Mouse (Mus musculus): ENCODE results near the gene Col2a1. TPM values are rescaled to one million over a fixed set of nuclear protein-coding genes. Genes with fewer than 3 reads are reported as not detected.
A peak's percentile ranks its signal among the peaks of the same experiment; 100 is the strongest.

The Col2a1 gene
- total RNA-seq, 2 experiments from 2014 or later = 0.41 to 1.0 TPM

DNA sequence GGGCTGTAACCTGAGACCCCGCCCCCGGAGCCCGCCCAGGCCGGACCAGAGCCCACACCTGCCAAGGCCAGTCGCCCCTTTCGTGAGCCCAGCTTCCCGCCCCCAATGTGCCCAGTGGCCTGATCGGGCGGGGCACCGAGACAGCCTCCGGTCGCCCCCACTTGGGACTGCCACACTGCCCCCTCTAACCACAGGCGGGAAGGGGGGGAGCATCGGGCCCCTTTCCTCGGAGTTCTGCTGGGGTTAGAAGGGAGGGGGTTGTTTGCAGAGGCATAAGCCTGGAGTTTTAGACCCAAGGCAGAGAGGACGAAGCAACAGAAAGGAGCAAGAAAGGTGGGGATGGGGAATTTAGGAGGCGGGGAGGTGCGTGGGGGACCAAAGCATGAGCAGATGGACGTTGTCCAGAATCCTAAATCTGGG, 255 bp upstream of the Col2a1 start:
- DNase-seq = no peak
- intact Hi-C loops (cut with DNase I) = no loop called here

GRCm38 (mm10) chr15:98002991-98003821, 1.3 kb downstream of the Col2a1 start:
- DNase-seq = peak in 1 of 2 experiments; percentile 47

GRCm38 (mm10) chr15:98002113-98002990, 2.1 kb downstream of the Col2a1 start:
- no peak for DNase-seq
- intact Hi-C loops (cut with DNase I) = no loop called here

More at GRCm38 (mm10) chr15:98002991-98003821, 1.3 kb downstream of the Col2a1 start:
- intact Hi-C loops (cut with DNase I) = no loop called here

DNA sequence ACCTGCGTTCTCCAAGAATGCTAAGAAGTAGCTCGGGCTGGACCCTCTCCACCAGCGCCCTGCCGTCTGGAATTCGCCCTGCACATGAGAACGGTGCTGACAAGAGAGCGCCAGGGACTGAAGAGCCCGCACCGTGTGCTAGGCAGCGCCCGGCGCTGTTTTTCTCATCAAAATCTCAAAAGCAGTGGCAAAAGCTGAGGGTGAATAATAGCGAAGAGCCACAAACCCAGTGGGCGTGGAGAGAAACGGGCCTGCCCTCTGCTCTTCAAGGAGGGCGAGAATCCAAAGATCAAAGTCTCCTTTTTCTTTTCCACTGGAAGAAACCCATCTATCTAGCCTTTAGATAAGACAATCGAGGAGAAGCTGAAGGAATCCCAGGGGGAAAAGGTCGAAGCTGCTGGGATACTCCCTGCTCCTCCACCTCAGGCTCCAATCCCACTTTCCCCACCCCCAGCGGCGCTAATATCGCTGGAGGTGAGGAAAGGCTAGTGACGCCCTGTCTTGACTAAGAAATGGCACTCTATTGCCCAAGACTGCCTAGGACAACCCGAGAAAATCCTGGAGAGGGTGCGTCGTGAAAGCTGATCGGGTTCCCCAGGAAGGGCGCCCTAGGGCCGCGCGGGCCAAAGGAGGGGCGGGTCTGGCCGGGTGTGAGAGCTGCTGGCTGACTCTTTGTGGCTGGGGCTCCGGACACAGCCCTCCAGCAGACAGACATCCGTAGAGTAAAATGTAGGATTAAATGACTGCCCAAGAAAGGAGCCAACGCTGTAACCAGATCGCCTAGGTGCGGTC, 3.0 kb downstream of the Col2a1 start:
- DNase-seq = no peak
- intact Hi-C loops (cut with DNase I) = no loop called here

DNA sequence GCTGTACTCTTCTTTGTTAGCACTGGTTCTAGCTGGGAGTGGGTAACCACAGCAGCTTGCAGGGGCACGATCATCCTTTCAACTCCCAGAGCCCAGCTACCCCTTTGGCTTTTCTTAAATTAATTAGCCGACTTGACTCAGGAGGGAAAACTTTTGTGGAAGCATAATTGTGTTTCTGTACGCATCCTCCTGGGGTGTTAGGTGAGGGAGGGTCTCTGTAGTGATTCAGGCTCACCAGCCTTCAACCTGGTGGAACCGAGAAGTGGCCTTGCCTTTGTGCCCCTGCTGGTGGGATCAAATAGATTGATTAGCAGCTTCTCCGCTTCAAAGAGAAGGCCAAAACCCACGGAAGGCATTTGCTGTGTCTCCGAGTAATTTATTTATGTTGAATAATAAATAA, 4.5 kb downstream of the Col2a1 start:
- no peak for DNase-seq
- intact Hi-C loops (cut with DNase I) = no loop called here

DNA sequence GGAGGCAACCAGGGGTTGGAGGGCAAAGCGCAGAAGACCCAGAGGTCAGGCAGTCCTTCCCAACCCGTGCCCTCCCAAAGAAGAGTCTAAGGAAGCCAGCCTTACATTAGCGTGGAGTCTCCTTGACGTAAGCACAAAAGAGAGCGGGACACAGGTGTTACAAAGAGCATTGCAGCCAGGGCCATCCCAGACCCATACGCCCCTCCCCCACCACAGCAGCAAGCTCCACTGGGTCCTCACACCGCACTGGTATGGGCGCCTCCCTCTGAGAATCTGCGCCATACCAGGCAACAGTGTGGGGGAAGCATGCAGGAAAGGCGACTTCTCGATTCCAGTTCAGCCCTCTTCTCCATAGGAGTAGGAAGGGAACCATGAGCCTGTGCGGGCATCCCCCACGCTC, 4.9 kb downstream of the Col2a1 start:
- intact Hi-C loops (cut with DNase I) = no loop called here
- DNase-seq = no peak

DNA sequence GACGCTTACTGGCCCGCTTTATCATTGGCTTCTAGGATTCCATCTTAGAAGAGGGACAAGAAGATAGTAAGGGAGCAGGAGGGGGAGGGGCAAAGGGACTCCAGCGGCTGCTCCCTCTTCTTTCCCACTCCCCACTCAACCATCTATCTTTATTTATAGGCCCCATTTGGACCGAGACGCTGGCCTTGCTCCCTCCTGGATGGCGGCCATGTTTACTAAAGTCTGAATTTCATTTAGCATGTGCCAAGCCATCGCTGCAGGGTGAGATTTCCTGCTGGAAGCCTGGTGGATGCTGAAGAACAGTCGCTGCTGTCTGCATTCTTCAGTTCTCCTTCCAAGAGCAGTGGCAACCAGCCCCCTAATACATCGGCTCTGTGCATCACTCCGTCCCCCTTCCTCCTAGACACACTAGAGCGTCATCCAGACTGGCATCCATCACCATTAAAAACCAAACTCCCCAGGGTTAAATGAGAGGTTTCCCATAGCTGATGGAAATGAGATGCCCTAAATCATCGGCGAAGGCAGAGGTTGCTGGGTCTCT, 7.7 kb downstream of the Col2a1 start:
- intact Hi-C loops (cut with DNase I) = no loop called here
- peak; percentile 20 to 41 for DNase-seq

DNA sequence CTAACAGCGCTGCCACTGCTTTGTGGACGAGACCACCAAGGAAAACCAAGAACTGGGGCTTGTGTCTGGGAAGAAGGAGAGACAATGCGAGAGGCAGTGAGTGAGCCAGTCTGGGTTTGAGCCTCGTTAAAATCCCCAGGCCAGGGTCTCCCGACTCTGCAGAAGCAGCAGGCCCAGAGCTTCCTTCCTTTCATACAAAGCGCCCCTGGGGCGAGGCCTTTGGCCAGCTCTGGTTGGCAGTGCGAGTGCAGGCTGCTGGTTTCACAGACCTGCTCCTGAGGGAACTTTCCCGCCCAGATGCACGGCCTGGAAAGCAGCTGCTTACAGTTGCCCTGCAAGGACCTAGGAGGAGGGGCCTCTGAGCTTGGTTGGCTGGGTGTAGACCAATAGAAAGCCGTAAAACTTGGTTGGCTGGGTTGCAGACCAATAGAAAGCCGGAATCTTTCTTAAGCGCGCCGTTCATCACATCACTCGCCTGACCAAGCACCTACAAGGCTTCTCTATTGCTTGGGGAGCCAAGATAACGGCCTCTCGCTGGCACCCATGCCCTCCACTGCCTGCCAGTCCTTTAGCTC, 11.7 kb downstream of the Col2a1 start:
- intact Hi-C loops (cut with DNase I) = no loop called here
- DNase-seq = peak; percentile 68 to 78

DNA sequence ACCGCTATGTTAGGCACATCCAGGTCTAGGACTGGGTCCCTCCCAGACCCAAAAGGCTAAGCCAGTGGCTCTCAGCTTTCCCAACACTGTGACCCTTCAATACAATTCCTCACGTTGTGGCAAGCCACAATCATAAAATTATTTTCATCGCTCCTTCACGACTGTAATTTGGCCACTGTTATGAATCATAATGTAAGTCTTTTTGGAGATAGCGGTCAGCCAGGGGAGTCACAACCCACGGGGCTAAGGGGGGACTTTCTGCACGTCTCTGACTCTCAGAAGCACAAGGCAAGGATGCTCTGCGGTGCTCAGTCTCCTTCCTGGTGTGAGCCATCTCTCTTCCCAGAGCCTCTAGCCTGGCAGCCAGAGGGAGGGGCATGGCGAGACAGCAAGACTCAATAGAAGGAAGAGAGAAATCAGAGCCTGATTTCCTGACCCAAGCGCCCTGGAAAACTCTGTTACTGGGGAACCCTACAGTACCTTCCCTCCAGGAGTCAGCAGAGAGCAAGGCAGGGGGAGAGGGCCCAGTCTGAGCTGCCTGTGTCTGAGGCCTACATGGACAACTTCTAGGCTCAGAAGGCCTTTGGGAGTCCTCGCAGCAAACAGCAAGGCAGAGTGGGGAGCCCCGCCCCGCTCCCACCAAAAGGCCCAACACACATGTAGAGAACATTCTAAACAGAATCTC, 12.3 kb downstream of the Col2a1 start:
- no peak for DNase-seq
- intact Hi-C loops (cut with DNase I) = no loop called here

GRCm38 (mm10) chr15:97991285-97991895, 13.1 kb downstream of the Col2a1 start:
- DNase-seq = no peak
- intact Hi-C loops (cut with DNase I) = no loop called here

DNA sequence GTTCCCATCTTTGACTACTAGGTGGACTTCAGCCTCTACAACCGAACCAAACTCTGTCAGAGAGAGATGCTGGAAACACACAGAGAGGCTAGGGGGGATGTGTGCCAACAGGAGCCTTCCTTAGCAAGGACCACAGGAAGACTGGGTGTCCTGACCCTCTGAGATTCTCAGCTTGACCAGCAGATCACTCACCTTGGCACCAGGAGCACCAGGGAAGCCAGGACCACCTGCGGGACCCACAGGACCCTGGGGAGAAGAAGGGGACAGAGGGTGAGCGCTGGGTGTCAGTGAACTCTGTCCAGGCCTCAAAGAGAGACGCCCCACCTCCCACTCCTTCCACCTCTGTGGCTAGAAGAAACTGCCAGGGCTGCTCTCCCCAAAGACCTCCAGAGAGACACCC, 13.8 kb downstream of the Col2a1 start:
- intact Hi-C loops (cut with DNase I) = no loop called here
- DNase-seq = no peak

DNA sequence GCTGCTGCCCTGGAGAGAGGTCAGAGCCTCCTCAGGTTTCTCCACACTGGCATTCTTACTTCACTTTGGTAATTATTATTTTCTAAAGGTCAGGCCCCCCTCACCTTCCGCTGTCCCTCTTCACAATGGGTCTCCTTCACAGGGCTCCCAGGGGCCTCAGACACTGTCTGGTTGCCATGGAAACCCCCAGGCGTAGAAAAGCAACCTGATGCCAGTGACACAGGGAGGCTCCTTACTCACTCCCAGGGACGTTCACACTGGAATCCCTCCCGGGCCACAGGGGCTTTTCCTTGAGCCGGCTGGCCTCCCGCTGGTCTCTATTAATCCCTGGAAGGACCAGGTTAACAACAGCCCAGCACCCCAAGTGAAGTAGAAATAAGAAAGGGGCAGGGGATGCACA, 14.4 kb downstream of the Col2a1 start:
- DNase-seq = no peak
- intact Hi-C loops (cut with DNase I) = no loop called here

DNA sequence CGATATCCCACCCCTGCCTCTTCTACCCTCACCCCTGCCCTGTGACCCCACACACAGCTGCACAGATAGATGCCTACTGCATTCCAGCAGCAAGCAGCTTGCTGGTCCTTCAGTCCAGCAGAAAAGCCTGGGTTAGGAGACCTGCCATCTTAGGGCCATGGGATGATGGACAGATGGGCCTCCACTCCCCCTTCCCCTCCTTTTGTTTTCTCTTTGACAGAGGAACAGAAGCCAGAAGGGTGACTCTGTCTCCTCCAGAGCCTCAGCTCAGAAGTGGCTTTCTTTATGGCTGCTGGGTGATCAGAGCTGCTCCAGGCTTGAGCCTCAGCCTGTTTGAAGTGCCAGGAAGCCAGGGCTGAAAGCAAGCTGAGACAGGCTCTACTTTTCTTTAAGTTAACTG, 15.0 kb downstream of the Col2a1 start:
- intact Hi-C loops (cut with DNase I) = no loop called here
- no peak for DNase-seq

DNA sequence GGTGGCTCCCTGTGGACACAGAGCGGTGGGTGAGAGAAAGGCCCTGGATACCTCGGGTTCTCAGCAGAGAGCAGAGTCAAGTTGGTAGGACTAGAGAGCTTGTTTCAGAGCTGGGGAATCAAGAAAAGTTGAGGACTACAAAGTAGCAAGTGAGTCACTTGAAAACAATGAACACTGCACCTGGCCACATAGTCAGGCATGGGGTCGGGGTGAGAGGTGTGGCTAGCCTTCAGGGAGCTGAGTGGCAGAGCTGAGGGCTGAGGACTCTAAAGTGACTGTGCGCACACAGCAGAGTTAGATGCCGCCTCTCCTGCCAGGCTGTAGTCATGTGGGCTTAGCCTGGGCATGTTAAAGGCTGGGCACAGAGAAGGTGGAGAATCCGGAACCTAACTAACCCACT, 22.9 kb downstream of the Col2a1 start:
- intact Hi-C loops (cut with DNase I) = no loop called here
- no peak for DNase-seq

GRCm38 (mm10) chr15:97973248-97974005, 31.1 kb downstream of the Col2a1 start:
- intact Hi-C loops (cut with DNase I) = no loop called here
- DNase-seq = no peak

DNA sequence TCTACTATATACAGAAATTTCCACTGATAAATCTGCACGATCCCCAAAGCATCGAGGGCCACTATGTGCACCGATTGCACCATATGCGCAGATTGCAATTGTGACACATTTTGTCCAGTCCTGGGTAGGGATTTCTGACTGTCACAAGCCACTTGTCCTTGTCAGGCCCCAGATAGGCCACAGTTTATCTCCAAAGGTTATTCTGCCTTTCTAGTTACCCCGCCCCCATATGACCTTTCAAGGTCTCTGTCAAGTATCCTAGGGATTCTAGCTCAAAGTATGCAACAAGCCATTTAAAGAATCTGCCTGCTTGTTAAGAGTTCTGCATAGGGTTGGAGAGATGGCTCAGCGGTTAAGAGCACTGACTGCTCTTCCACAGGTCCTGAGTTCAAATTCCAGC, 31.9 kb downstream of the Col2a1 start:
- intact Hi-C loops (cut with DNase I) = no loop called here
- DNase-seq = no peak

DNA sequence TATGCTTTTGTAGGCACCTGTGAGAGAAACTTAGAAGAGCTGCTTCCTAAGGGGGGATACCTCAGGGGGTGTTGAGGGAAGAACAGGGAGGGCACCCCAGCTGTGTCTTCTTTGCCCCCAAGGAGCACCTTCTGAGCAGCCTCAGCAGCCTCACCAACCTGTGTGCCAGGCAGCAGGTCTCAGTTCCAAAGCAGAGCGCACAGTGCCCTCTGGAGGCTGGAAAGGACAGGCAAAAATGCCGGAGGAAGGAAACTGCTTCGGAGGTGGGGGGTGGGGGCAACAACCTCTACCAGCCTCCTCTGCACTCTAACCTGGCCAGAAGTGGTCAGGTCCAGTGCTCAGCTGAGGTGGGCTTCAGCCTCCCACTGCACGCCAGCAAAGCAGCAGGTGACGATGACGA, 34.2 kb downstream of the Col2a1 start:
- intact Hi-C loops (cut with DNase I) = no loop called here
- peak in 1 of 2 experiments; percentile 33 for DNase-seq

DNA sequence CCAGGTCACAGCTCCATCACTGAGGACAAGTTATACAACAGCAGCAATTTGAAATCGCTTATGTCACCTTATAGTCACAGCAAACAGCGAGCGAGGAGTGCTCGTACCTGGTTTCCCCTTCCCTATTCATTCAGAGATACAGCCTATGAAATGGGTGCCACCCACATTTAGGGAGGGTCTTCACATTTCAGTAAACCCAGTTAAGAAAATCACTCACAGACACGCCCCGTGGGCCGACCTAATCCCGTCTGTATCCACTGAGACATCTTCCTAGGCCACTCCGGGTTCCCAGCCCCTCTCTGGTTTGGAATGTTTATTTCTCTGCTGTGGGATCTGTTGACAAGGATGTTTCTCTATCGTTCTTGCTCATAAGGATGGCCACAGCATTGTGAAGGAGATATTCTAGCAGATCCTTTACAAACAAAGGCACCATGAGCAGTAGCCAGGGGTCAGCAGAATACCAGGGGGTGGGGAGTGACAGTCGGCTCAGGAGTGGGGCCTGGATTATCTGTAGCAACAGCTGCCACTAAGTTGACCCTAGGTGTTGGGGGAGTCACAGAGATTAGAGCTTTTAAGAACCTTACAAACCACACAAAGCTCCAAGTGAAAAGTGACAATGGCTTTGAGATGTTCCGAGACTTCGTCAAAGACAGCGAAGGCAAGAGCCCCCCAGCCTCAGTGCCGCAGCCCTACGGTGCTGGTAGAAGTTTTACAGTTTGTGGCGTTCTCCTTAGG, 39.0 kb downstream of the Col2a1 start:
- intact Hi-C loops (cut with DNase I) = no loop called here
- no peak for DNase-seq
